Mouse (Mus musculus): Measurements from ENCODE around the gene Dnah14. TPM values are rescaled to one million over a fixed set of nuclear protein-coding genes. Genes with fewer than 3 reads are reported as not detected.

The Dnah14 gene
- not detected for polyA plus RNA-seq (2014; fragmentation: Illumina TruSeq; extraction: RNeasy Lipid Tissue Mini Kit (QIAGEN cat#74804); ENCODE audit: low read depth, low replicate concordance)

GRCm38 (mm10) chr1:181576322-181576721 is at the start of gene Dnah14:
Gene Dnah14 (plus strand): TSS chr1:181576559.

GRCm38 (mm10) chr1:181842781-181843180 is 266.4 kb downstream of the Dnah14 start, which contains the start of gene Lbr:
Gene Lbr (minus strand): TSS chr1:181843046.

Other genes starting within 250 kb of the Dnah14 start
- not detected for gene Cnih3, start 223.9 kb upstream of the Dnah14 start, polyA plus RNA-seq (2014; fragmentation: Illumina TruSeq; extraction: RNeasy Lipid Tissue Mini Kit (QIAGEN cat#74804); ENCODE audit: low read depth, low replicate concordance)
- gene Ccdc121, start 65.1 kb upstream of the Dnah14 start, polyA plus RNA-seq (2014; fragmentation: Illumina TruSeq; extraction: RNeasy Lipid Tissue Mini Kit (QIAGEN cat#74804); ENCODE audit: low read depth, low replicate concordance): not detected